Mouse (Mus musculus): ENCODE results near the gene Fam178b. TPM values are rescaled to one million over a fixed set of nuclear protein-coding genes. Genes with fewer than 3 reads are reported as not detected.
A peak's percentile ranks its signal among the peaks of the same experiment; 100 is the strongest.

Gene Fam178b
- polyA plus RNA-seq, 1 experiment from 2014 or later, result 0.59 TPM

- peak; percentile 46 for TF ChIP-seq CTCF (IDR thresholded peaks at IDR 0.05; ENCODE audit: low read depth)
- no peak for TF ChIP-seq EP300 (optimal IDR thresholded peaks at IDR 0.05)
- peak; percentile 41 for DNase-seq (ENCODE audit: low spot score)
- no peak overlapping the region; the same call in 1 of the 2 replicates for H3K27ac ChIP-seq (replicated peaks)
- no peak overlapping the region for H3K9ac ChIP-seq (ENCODE audit: low read length)
- no peaks in the 10 kb centered on the region for H3K4me1 ChIP-seq (replicated peaks; ENCODE audit: control insufficient read depth, insufficient read depth)
- WGBS, result 51% methylated on average over 6 of the region's 6 CpGs
- H3K4me2 ChIP-seq (replicated peaks; ENCODE audit: low read depth), result no peak overlapping the region
- H3K4me3 ChIP-seq (ENCODE audit: low read depth, low read length), result no peak overlapping the region
- H3K27me3 ChIP-seq (ENCODE audit: control insufficient read depth, insufficient read depth, low read length), result no peaks in the 10 kb centered on the region
- peaks cover 6% of the 10 kb centered on the region; the same call in 1 of the 2 replicates for H3K36me3 ChIP-seq (ENCODE audit: control insufficient read depth, insufficient read depth, low read length)
- ATAC-seq (ENCODE audit: low FRiP score, low TSS enrichment), result peak; percentile 61
- no peaks in the 10 kb centered on the region for H3K9me3 ChIP-seq (ENCODE audit: control insufficient read depth, low read length)
These were observed 148.4 kb downstream of the Fam178b start for GRCm38 (mm10) chr1:36534595-36535058.

- Histone ChIP-seq H3K9ac (ENCODE audit: low read length) (0 out of 2 replicates have a peak overlapping the region, but pooled peaks have one; percentile 23), H3K27me3 (ENCODE audit: control insufficient read depth, insufficient read depth, low read length) (no peaks in the 10 kb centered on the region), H3K9me3 (ENCODE audit: control insufficient read depth, low read length) (no peaks in the 10 kb centered on the region), H3K36me3 (ENCODE audit: control insufficient read depth, insufficient read depth, low read length) (peaks cover 6% of the 10 kb centered on the region; the same call in 1 of the 2 replicates), H3K4me2 (replicated peaks; ENCODE audit: low read depth) (no peak overlapping the region), H3K4me1 (replicated peaks; ENCODE audit: control insufficient read depth, insufficient read depth) (no peaks in the 10 kb centered on the region), H3K27ac (replicated peaks) (no peak overlapping the region), H3K4me3 (ENCODE audit: low read depth, low read length) (no peak overlapping the region)
- DNase-seq (ENCODE audit: low spot score), result no peak
- 67% methylated on average over 6 of the region's 6 CpGs for WGBS
- ATAC-seq (ENCODE audit: low FRiP score, low TSS enrichment), result no peak
- TF ChIP-seq EP300 (optimal IDR thresholded peaks at IDR 0.05) (no peak), CTCF (IDR thresholded peaks at IDR 0.05; ENCODE audit: low read depth) (no peak)
These were observed 149.4 kb downstream of the Fam178b start for GRCm38 (mm10) chr1:36533546-36533945.

GRCm38 (mm10) chr1:36531461-36531860, 151.5 kb downstream of the Fam178b start:
- TF ChIP-seq EP300 (optimal IDR thresholded peaks at IDR 0.05) (no peak), CTCF (IDR thresholded peaks at IDR 0.05; ENCODE audit: low read depth) (no peak)
- 88% methylated on average over 12 of the region's 12 CpGs for WGBS
- H3K9me3 ChIP-seq (ENCODE audit: control insufficient read depth, low read length), result no peaks in the 10 kb centered on the region
- H3K4me3 ChIP-seq (ENCODE audit: low read depth, low read length), result no peak overlapping the region
- DNase-seq (ENCODE audit: low spot score), result no peak
- H3K27me3 ChIP-seq (ENCODE audit: control insufficient read depth, insufficient read depth, low read length), result no peaks in the 10 kb centered on the region
- no peak overlapping the region for H3K4me2 ChIP-seq (replicated peaks; ENCODE audit: low read depth)
- ATAC-seq (ENCODE audit: low FRiP score, low TSS enrichment), result no peak
- H3K9ac ChIP-seq (ENCODE audit: low read length), result no peak overlapping the region
- H3K36me3 ChIP-seq (ENCODE audit: control insufficient read depth, insufficient read depth, low read length), result peaks cover 4% of the 10 kb centered on the region; the same call in 1 of the 2 replicates
- no peak overlapping the region for H3K27ac ChIP-seq (replicated peaks)
- H3K4me1 ChIP-seq (replicated peaks; ENCODE audit: control insufficient read depth, insufficient read depth), result no peaks in the 10 kb centered on the region

GRCm38 (mm10) chr1:36530962-36531361, 152.0 kb downstream of the Fam178b start:
- H3K4me1 ChIP-seq (replicated peaks; ENCODE audit: control insufficient read depth, insufficient read depth), result no peaks in the 10 kb centered on the region
- no peaks in the 10 kb centered on the region for H3K27me3 ChIP-seq (ENCODE audit: control insufficient read depth, insufficient read depth, low read length)
- no peaks in the 10 kb centered on the region for H3K9me3 ChIP-seq (ENCODE audit: control insufficient read depth, low read length)
- peaks cover 4% of the 10 kb centered on the region; the same call in 1 of the 2 replicates for H3K36me3 ChIP-seq (ENCODE audit: control insufficient read depth, insufficient read depth, low read length)
- no peak overlapping the region for H3K27ac ChIP-seq (replicated peaks)
- WGBS, result 88% methylated on average over 7 of the region's 7 CpGs
- H3K9ac ChIP-seq (ENCODE audit: low read length), result no peak overlapping the region
- TF ChIP-seq EP300 (optimal IDR thresholded peaks at IDR 0.05), result no peak
- no peak for TF ChIP-seq CTCF (IDR thresholded peaks at IDR 0.05; ENCODE audit: low read depth)
- H3K4me3 ChIP-seq (ENCODE audit: low read depth, low read length), result no peak overlapping the region
- ATAC-seq (ENCODE audit: low FRiP score, low TSS enrichment) (no peak), DNase-seq (ENCODE audit: low spot score) (no peak)
- H3K4me2 ChIP-seq (replicated peaks; ENCODE audit: low read depth), result no peak overlapping the region

- Histone ChIP-seq H3K9me3 (ENCODE audit: control insufficient read depth, low read length) (no peaks in the 10 kb centered on the region), H3K4me1 (replicated peaks; ENCODE audit: control insufficient read depth, insufficient read depth) (no peaks in the 10 kb centered on the region), H3K27me3 (ENCODE audit: control insufficient read depth, insufficient read depth, low read length) (no peaks in the 10 kb centered on the region), H3K36me3 (ENCODE audit: control insufficient read depth, insufficient read depth, low read length) (peaks cover 8% of the 10 kb centered on the region; the same call in 1 of the 2 replicates), H3K4me2 (replicated peaks; ENCODE audit: low read depth) (no peak overlapping the region), H3K27ac (replicated peaks) (no peak overlapping the region), H3K9ac (ENCODE audit: low read length) (no peak overlapping the region), H3K4me3 (ENCODE audit: low read depth, low read length) (no peak overlapping the region)
- ATAC-seq (ENCODE audit: low FRiP score, low TSS enrichment) (no peak), DNase-seq (ENCODE audit: low spot score) (no peak)
- TF ChIP-seq CTCF (IDR thresholded peaks at IDR 0.05; ENCODE audit: low read depth), result no peak
- no peak for TF ChIP-seq EP300 (optimal IDR thresholded peaks at IDR 0.05)
- 58% methylated on average over 8 of the region's 8 CpGs for WGBS
These were observed 152.5 kb downstream of the Fam178b start for GRCm38 (mm10) chr1:36530485-36530884.

GRCm38 (mm10) chr1:36529875-36530274, 153.1 kb downstream of the Fam178b start:
- H3K4me3 ChIP-seq (ENCODE audit: low read depth, low read length), result no peak overlapping the region
- H3K27ac ChIP-seq (replicated peaks), result no peak overlapping the region
- 90% methylated on average over 4 of the region's 4 CpGs for WGBS
- no peaks in the 10 kb centered on the region for H3K9me3 ChIP-seq (ENCODE audit: control insufficient read depth, low read length)
- no peaks in the 10 kb centered on the region for H3K27me3 ChIP-seq (ENCODE audit: control insufficient read depth, insufficient read depth, low read length)
- peaks cover 10% of the 10 kb centered on the region; the same call in 1 of the 2 replicates for H3K36me3 ChIP-seq (ENCODE audit: control insufficient read depth, insufficient read depth, low read length)
- TF ChIP-seq CTCF (IDR thresholded peaks at IDR 0.05; ENCODE audit: low read depth), result no peak
- TF ChIP-seq EP300 (optimal IDR thresholded peaks at IDR 0.05), result no peak
- no peak overlapping the region for H3K9ac ChIP-seq (ENCODE audit: low read length)
- no peak overlapping the region for H3K4me2 ChIP-seq (replicated peaks; ENCODE audit: low read depth)
- DNase-seq (ENCODE audit: low spot score) (no peak), ATAC-seq (ENCODE audit: low FRiP score, low TSS enrichment) (no peak)
- H3K4me1 ChIP-seq (replicated peaks; ENCODE audit: control insufficient read depth, insufficient read depth), result no peaks in the 10 kb centered on the region
